Mouse (Mus musculus) hindbrain, embryonic 10.5 days (tissue): ENCODE measurements at regions not wholly inside any gene's neighbourhood (a gene's known extent, or its start where the extent isn't known, plus 50 kb on each side); places are given as distances from the start of the nearest gene placed in this dataset.
A peak's percentile ranks its signal among the peaks of the same experiment; 100 is the strongest.

Experiments used
- DNase-seq: peaks from one replicate; pipeline ENCODE4 v3.0.0-alpha.2; 2017; ENCODE audit warnings: low spot score
- H3K27ac ChIP-seq: fragments of 300-500 bp; sonication (generic); 2 replicates; pipeline ENCODE4 v1.5.1; 2016; ENCODE audit warnings: mild to moderate bottlenecking, moderate library complexity
- H3K27me3 ChIP-seq: fragments of 300-500 bp; sonication (generic); 2 replicates; pipeline ENCODE4 v1.6.1; 2016; ENCODE audit warnings: mild to moderate bottlenecking; ENCODE audit not compliant: poor library complexity, insufficient read depth, severe bottlenecking
- H3K36me3 ChIP-seq: fragments of 300-500 bp; sonication (generic); 2 replicates; pipeline ENCODE4 v1.6.1; 2016; ENCODE audit warnings: mild to moderate bottlenecking, moderate library complexity
- H3K4me1 ChIP-seq: fragments of 300-500 bp; sonication (generic); replicated peaks from 2 replicates; pipeline ENCODE4 v1.6.1; 2016; ENCODE audit warnings: mild to moderate bottlenecking
- H3K4me3 ChIP-seq: fragments of 300-500 bp; sonication (generic); 2 replicates; pipeline ENCODE4 v1.5.1; 2016; ENCODE audit warnings: mild to moderate bottlenecking, moderate library complexity
- H3K9me3 ChIP-seq: fragments of 300-500 bp; sonication (generic); 2 replicates; pipeline ENCODE4 v1.6.1; 2016; ENCODE audit warnings: mild to moderate bottlenecking, moderate library complexity
- WGBS: fragments of 180-500 bp; shearing (Covaris S2); methylation state at CpG from one replicate; pipeline ENCODE4 v1.1.7; 2016; 5-methylcytosine and 5-hydroxymethylcytosine counted together

GRCm38 (mm10) chr15:94032957-94033356 is 432.3 kb downstream of the Adamts20 start:
- no peak for DNase-seq
- WGBS: 84% methylated on average over 2 of the region's 2 CpGs

DNA sequence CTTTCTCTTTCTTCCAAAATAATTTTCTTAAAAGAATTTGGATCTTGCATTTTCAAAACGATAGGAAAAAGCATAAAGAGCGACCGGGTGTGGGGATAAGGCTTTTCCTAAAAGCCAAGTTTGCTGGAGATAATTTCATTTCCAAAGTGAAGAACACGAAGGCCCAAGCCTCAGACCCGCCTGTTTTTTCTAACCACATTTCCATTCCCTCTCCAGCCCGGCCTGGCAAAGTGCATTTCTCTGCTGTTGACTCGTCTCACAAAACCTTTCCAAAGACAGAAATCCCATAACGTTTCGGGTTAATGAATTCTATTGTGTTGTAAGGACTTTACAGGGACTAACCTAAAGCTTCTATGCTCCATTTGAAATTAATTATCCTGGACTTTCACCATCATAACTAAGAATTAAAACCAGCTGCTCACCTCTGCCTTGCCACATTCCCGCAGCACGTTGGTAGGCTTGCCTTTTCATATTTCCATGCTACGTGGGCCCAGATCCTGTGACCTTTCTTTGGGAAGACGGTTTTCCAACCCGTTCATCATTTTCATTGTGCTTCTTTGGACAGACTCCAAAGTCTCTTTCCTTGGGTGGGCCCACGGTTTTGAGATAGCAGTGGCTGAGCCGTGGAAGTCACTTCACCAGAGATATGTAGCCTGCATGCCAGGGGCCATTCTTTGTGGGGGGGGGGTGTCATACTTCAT is 430.5 kb upstream of the Prickle1 start:
- no peaks in the 10 kb centered on the region for H3K36me3 ChIP-seq
- H3K9me3 ChIP-seq: no peaks in the 10 kb centered on the region
- no peak overlapping the region for H3K4me3 ChIP-seq
- 74% methylated on average over 16 of the region's 16 CpGs for WGBS
- H3K27ac ChIP-seq: 0 out of 2 replicates have a peak overlapping the region, but pooled peaks have one; percentile 5
- no peaks in the 10 kb centered on the region for H3K27me3 ChIP-seq
- H3K4me1 ChIP-seq: no peaks in the 10 kb centered on the region
- DNase-seq: no peak

More at GRCm38 (mm10) chr15:94032957-94033356, 432.3 kb downstream of the Adamts20 start:
- Histone ChIP-seq H3K27ac (no peak overlapping the region), H3K36me3 (no peaks in the 10 kb centered on the region), H3K4me3 (no peak overlapping the region), H3K4me1 (no peaks in the 10 kb centered on the region), H3K9me3 (peaks cover 7% of the 10 kb centered on the region; the same call in 1 of the 2 replicates), H3K27me3 (no peaks in the 10 kb centered on the region)

DNA sequence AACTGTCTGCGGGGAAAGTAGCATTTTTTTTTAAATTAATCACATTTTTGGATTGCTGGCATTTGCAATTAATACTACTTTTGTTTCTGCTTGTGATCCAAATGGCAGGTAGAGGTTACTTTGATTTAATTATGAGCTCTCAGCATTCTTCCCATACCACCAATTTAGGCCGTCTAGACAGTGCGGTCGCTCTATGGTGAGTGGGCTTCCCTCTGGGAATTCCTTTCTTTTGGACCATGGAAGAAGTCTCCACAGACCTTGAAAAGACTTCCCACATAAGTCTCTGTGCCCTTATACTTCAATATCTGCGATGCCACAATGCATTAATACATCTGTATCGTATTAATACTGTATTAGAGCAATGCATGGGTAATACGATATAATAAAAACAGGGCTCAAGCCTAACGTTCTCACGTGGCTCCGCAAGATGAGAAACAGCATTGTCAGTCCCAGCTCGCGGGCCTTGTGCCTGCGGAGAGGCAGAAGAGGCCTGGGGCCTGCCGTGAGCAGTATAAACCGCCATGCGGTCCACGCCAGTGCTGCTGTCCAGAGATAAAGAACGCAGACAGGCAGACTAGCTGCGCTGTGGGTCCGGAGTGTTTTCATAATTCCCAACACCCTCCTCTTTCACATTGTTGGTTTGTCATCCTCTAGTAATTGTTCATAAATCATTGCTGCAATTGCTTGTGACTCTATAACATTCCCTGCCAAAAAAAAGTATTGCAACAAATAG is 429.7 kb upstream of the Prickle1 start:
- WGBS: 81% methylated on average over 20 of the region's 20 CpGs
- no peak overlapping the region for H3K4me3 ChIP-seq
- no peaks in the 10 kb centered on the region for H3K4me1 ChIP-seq
- H3K9me3 ChIP-seq: no peaks in the 10 kb centered on the region
- 0 out of 2 replicates have a peak overlapping the region, but pooled peaks have one; percentile 5 for H3K27ac ChIP-seq
- no peaks in the 10 kb centered on the region for H3K36me3 ChIP-seq
- no peaks in the 10 kb centered on the region for H3K27me3 ChIP-seq
- no peak for DNase-seq

DNA sequence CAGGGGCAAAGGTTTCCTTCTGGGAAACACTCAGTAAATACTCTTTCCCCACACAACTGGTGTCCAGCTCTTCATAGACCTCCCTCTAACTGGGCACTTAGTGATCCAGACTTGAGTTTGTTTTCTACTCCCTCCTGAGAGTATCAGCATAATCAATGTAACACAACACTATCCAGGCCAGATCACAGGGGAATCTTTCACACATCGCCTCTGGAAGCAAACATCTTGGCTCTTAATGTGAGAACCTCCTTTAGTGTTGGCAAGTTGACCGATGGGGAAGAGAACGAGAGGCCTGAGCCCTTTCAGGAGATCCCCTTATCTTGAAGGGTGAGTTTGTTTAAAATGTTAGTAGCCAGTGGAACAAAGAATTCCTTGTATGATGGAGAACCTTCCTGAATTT is 429.1 kb upstream of the Prickle1 start:
- H3K27ac ChIP-seq: no peak overlapping the region
- WGBS: 74% methylated on average over 3 of the region's 3 CpGs

GRCm38 (mm10) chr15:94024126-94024730 is 428.5 kb upstream of the Prickle1 start:
- WGBS: 75% methylated on average over 4 of the region's 4 CpGs
- Histone ChIP-seq H3K27ac (no peak overlapping the region; the same call in 1 of the 2 replicates), H3K4me3 (no peak overlapping the region), H3K36me3 (no peaks in the 10 kb centered on the region), H3K9me3 (no peaks in the 10 kb centered on the region), H3K4me1 (no peaks in the 10 kb centered on the region), H3K27me3 (no peaks in the 10 kb centered on the region)
- no peak for DNase-seq

More for the DNA sequence above, 429.1 kb upstream of the Prickle1 start:
- Histone ChIP-seq H3K4me3 (no peak overlapping the region), H3K27me3 (no peaks in the 10 kb centered on the region), H3K4me1 (no peaks in the 10 kb centered on the region), H3K9me3 (no peaks in the 10 kb centered on the region), H3K36me3 (no peaks in the 10 kb centered on the region)
- DNase-seq: no peak

DNA sequence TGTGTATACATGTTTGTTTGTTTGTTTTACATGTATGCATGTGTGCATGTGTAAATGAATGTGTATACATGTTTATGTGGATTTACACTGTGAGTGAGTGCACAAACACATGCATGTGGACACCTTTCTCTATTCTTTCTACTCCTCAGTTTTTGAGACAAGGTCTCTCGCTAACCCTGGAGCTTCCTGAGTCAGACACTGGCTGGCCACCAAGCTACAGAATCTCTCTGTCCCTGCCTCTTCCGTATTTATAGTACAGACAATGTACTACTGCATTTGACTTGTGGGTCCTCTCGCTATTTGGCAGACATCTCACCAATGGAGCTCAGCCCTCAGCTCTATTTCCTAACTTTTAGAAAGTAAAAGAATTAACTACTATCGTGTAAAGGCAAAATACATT is 427.8 kb upstream of the Prickle1 start:
- Histone ChIP-seq H3K27ac (no peak overlapping the region), H3K4me3 (no peak overlapping the region), H3K27me3 (no peaks in the 10 kb centered on the region), H3K9me3 (no peaks in the 10 kb centered on the region), H3K36me3 (no peaks in the 10 kb centered on the region), H3K4me1 (no peaks in the 10 kb centered on the region)
- no peak for DNase-seq
- WGBS: 94% methylated on average over 4 of the region's 4 CpGs

DNA sequence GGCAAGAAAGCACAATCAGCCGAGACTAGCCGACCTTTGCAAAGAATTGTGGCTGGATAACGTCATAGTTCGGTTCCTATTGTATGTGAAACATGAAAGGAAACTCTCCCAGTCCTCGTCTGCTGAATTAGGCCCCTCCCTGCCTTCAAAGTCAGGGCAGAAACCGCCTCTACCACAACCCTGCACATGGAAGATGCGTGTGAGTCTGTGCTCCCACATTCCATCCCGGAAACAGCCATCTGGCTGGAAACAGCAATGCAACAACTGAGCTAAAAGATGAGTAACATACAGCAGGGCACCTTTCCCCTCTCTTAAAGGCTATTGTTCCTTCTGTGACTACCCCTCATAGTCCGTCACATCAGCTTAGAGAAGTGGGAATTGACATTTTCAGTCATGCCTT is 422.1 kb upstream of the Prickle1 start:
- Histone ChIP-seq H3K27me3 (no peaks in the 10 kb centered on the region), H3K36me3 (no peaks in the 10 kb centered on the region), H3K27ac (no peak overlapping the region), H3K4me1 (no peaks in the 10 kb centered on the region), H3K4me3 (no peak overlapping the region), H3K9me3 (no peaks in the 10 kb centered on the region)
- DNase-seq: no peak
- WGBS: 87% methylated on average over 9 of the region's 9 CpGs

GRCm38 (mm10) chr15:94011499-94011898 is 415.8 kb upstream of the Prickle1 start:
- Histone ChIP-seq H3K27ac (no peak overlapping the region), H3K4me1 (no peaks in the 10 kb centered on the region; the same call in 1 of the 2 replicates), H3K9me3 (no peaks in the 10 kb centered on the region), H3K36me3 (no peaks in the 10 kb centered on the region), H3K4me3 (no peak overlapping the region), H3K27me3 (no peaks in the 10 kb centered on the region)
- no peak for DNase-seq
- WGBS: 80% methylated on average over 4 of the region's 4 CpGs

GRCm38 (mm10) chr15:94006082-94006481 is 410.4 kb upstream of the Prickle1 start:
- Histone ChIP-seq H3K4me3 (no peak overlapping the region), H3K27ac (no peak overlapping the region), H3K27me3 (no peaks in the 10 kb centered on the region), H3K36me3 (no peaks in the 10 kb centered on the region), H3K9me3 (no peaks in the 10 kb centered on the region), H3K4me1 (peaks cover 23% of the 10 kb centered on the region)
- WGBS: 82% methylated on average over 5 of the region's 5 CpGs
- DNase-seq: no peak

- no peaks in the 10 kb centered on the region for H3K36me3 ChIP-seq
- H3K27me3 ChIP-seq: no peaks in the 10 kb centered on the region
- no peak overlapping the region for H3K4me3 ChIP-seq
- peaks cover 23% of the 10 kb centered on the region for H3K4me1 ChIP-seq
- DNase-seq: no peak
- H3K9me3 ChIP-seq: no peaks in the 10 kb centered on the region
- 41% methylated on average over 4 of the region's 4 CpGs for WGBS
- peak overlapping the region; percentile 41 for H3K27ac ChIP-seq
Observed at GRCm38 (mm10) chr15:94004911-94005310, 409.2 kb upstream of the Prickle1 start.

DNA sequence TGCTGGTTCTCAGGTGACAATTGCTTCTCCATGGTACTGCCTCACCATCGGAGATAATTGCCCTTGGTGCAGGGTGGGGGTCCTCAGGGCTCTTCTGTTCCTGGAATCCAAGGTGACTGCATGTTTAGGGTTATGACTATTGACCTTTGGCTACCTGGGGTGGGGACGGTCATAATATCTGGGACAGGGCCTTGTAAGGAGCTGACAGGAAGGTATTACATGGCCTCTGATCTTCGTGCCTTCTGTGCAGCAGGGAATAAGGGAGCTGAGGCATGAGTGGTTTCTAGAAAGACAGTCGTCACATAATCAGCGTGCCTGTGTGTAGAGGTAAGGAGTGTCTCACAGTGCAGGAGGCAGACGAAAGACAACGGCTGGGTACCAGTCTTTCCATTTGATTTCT is 407.5 kb upstream of the Prickle1 start:
- H3K27ac ChIP-seq: no peak overlapping the region

DNA sequence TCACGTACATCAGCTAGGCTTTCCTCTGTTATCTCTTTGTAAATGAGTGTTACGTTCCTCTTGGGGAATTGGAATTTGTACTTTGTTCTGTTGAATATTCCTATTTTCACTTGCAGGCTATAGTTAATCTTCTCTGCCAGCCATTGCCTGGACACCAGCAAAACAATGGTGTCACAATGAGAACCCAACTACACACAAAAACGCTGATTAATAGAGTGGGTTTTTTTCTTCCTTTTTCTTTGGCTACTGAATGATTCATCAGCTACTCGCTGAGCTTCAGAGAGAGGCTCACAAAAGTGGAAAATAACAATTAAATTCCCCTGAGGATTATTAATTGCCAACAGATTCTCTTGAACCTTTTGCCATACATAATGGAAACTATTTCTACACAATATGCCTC is 398.9 kb upstream of the Prickle1 start:
- H3K9me3 ChIP-seq: no peaks in the 10 kb centered on the region
- 62% methylated on average over 4 of the region's 4 CpGs for WGBS
- no peak overlapping the region for H3K27ac ChIP-seq
- DNase-seq: no peak
- no peaks in the 10 kb centered on the region for H3K27me3 ChIP-seq
- 0 out of 2 replicates have a peak, but pooled peaks cover 2% of the 10 kb centered on the region for H3K4me1 ChIP-seq
- H3K36me3 ChIP-seq: no peaks in the 10 kb centered on the region
- H3K4me3 ChIP-seq: no peak overlapping the region

More for the DNA sequence above, 407.5 kb upstream of the Prickle1 start:
- Histone ChIP-seq H3K27me3 (no peaks in the 10 kb centered on the region), H3K36me3 (no peaks in the 10 kb centered on the region), H3K4me1 (peaks cover 23% of the 10 kb centered on the region), H3K4me3 (no peak overlapping the region), H3K9me3 (no peaks in the 10 kb centered on the region)
- 69% methylated on average over 7 of the region's 7 CpGs for WGBS
- no peak for DNase-seq

GRCm38 (mm10) chr15:93990139-93990538 is 394.4 kb upstream of the Prickle1 start:
- DNase-seq: no peak
- 41% methylated on average over 3 of the region's 3 CpGs for WGBS
- Histone ChIP-seq H3K36me3 (no peaks in the 10 kb centered on the region), H3K27ac (peak overlapping the region; percentile 1; the same call in 1 of the 2 replicates), H3K9me3 (no peaks in the 10 kb centered on the region), H3K4me1 (0 out of 2 replicates have a peak, but pooled peaks cover 4% of the 10 kb centered on the region), H3K4me3 (no peak overlapping the region), H3K27me3 (no peaks in the 10 kb centered on the region)
